Mouse (Mus musculus): ENCODE data around the gene Podxl2. TPM values are rescaled to one million over a fixed set of nuclear protein-coding genes. Genes with fewer than 3 reads are reported as not detected.

Podxl2 gene
- polyA plus RNA-seq, 1 experiment from 2014 or later = 42.5 TPM

- H3K4me2 ChIP-seq = no peak overlapping the region
- H3K27me3 ChIP-seq = no peaks in the 10 kb centered on the region
- WGBS = 83% methylated on average over 7 of the region's 7 CpGs
- peaks cover 11% of the 10 kb centered on the region; the same call in 1 of the 2 replicates for H3K36me3 ChIP-seq
- no peak overlapping the region for H3K4me3 ChIP-seq
- H3K9ac ChIP-seq = no peak overlapping the region
- no peaks in the 10 kb centered on the region for H3K9me3 ChIP-seq (replicated peaks)
- no peak overlapping the region for H3K27ac ChIP-seq
- ATAC-seq (replicated peaks; ENCODE audit: insufficient number of reproducible peaks, insufficient read depth, low FRiP score, low read depth) = no peak
- H3K4me1 ChIP-seq (replicated peaks) = no peaks in the 10 kb centered on the region
Observed at GRCm38 (mm10) chr6:88865704-88866103, 9.1 kb downstream of the Podxl2 start.

DNA sequence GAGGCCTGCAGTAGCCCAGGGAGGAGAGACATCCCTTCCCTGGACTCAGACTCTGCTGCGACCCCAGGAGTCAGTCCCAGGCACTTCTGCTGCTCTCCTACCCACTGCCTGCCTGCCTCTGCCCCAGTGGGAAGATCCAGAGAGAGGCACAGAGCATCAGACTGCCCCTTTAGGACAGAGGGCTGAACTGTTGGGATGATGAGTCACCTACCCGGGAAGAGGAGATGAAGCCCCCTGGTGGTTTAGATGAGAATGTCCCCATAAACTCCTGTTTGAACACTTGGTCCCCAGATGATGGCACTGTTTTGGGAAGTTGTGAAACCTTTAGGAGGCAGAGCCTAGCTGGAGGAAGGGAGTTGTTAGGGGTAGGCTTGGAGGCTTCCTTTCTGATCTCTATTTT lies 13.9 kb downstream of the Podxl2 start:
- Histone ChIP-seq H3K9ac (no peak overlapping the region), H3K4me2 (no peak overlapping the region), H3K36me3 (peaks cover 11% of the 10 kb centered on the region; the same call in 1 of the 2 replicates), H3K4me1 (replicated peaks) (peaks cover 25% of the 10 kb centered on the region), H3K4me3 (no peak overlapping the region), H3K9me3 (replicated peaks) (no peaks in the 10 kb centered on the region), H3K27ac (no peak overlapping the region), H3K27me3 (no peaks in the 10 kb centered on the region)
- no peak for ATAC-seq (replicated peaks; ENCODE audit: insufficient number of reproducible peaks, insufficient read depth, low FRiP score, low read depth)
- 20% methylated on average over 2 of the region's 2 CpGs for WGBS

- Histone ChIP-seq H3K9ac (no peak overlapping the region), H3K27me3 (no peaks in the 10 kb centered on the region), H3K4me3 (no peak overlapping the region), H3K4me1 (replicated peaks) (peaks cover 27% of the 10 kb centered on the region), H3K36me3 (peaks cover 11% of the 10 kb centered on the region; the same call in 1 of the 2 replicates), H3K27ac (peak overlapping the region; percentile 92), H3K4me2 (no peak overlapping the region), H3K9me3 (replicated peaks) (no peaks in the 10 kb centered on the region)
- ATAC-seq (replicated peaks; ENCODE audit: insufficient number of reproducible peaks, insufficient read depth, low FRiP score, low read depth) = no peak
- 47% methylated on average over 7 of the region's 7 CpGs for WGBS
Observed at GRCm38 (mm10) chr6:88858341-88858740, 16.5 kb downstream of the Podxl2 start.

GRCm38 (mm10) chr6:88857830-88858229 lies 17.0 kb downstream of the Podxl2 start:
- peak overlapping the region; percentile 92 for H3K27ac ChIP-seq
- WGBS = 63% methylated on average over 6 of the region's 6 CpGs
- peak overlapping the region; percentile 3 for H3K9ac ChIP-seq
- no peak for ATAC-seq (replicated peaks; ENCODE audit: insufficient number of reproducible peaks, insufficient read depth, low FRiP score, low read depth)
- H3K27me3 ChIP-seq = no peaks in the 10 kb centered on the region
- no peak overlapping the region for H3K4me3 ChIP-seq
- peaks cover 27% of the 10 kb centered on the region for H3K4me1 ChIP-seq (replicated peaks)
- H3K4me2 ChIP-seq = peak overlapping the region; percentile 17
- H3K9me3 ChIP-seq (replicated peaks) = no peaks in the 10 kb centered on the region
- H3K36me3 ChIP-seq = peaks cover 8% of the 10 kb centered on the region; the same call in 1 of the 2 replicates

GRCm38 (mm10) chr6:88857249-88857648 lies 17.6 kb downstream of the Podxl2 start:
- peak overlapping the region; percentile 17 for H3K4me2 ChIP-seq

GRCm38 (mm10) chr6:88855636-88856035 lies 19.2 kb downstream of the Podxl2 start:
- ATAC-seq (replicated peaks; ENCODE audit: insufficient number of reproducible peaks, insufficient read depth, low FRiP score, low read depth) = no peak
- H3K27ac ChIP-seq = no peak overlapping the region

More at GRCm38 (mm10) chr6:88857249-88857648, 17.6 kb downstream of the Podxl2 start:
- peak; percentile 87 for ATAC-seq (replicated peaks; ENCODE audit: insufficient number of reproducible peaks, insufficient read depth, low FRiP score, low read depth)
- no peaks in the 10 kb centered on the region for H3K27me3 ChIP-seq
- H3K36me3 ChIP-seq = peaks cover 6% of the 10 kb centered on the region; the same call in 1 of the 2 replicates
- H3K9me3 ChIP-seq (replicated peaks) = no peaks in the 10 kb centered on the region
- no peak overlapping the region for H3K4me3 ChIP-seq
- WGBS = 10% methylated on average over 9 of the region's 9 CpGs
- peaks cover 27% of the 10 kb centered on the region for H3K4me1 ChIP-seq (replicated peaks)
- H3K9ac ChIP-seq = peak overlapping the region; percentile 3
- peak overlapping the region; percentile 92 for H3K27ac ChIP-seq

GRCm38 (mm10) chr6:88854509-88854908 lies 20.3 kb downstream of the Podxl2 start:
- ATAC-seq (replicated peaks; ENCODE audit: insufficient number of reproducible peaks, insufficient read depth, low FRiP score, low read depth) = no peak

More at GRCm38 (mm10) chr6:88855636-88856035, 19.2 kb downstream of the Podxl2 start:
- Histone ChIP-seq H3K4me3 (no peak overlapping the region), H3K4me1 (replicated peaks) (peaks cover 27% of the 10 kb centered on the region), H3K9ac (no peak overlapping the region), H3K4me2 (no peak overlapping the region), H3K9me3 (replicated peaks) (no peaks in the 10 kb centered on the region), H3K27me3 (no peaks in the 10 kb centered on the region), H3K36me3 (no peaks in the 10 kb centered on the region)
- WGBS = 20% methylated on average over 5 of the region's 5 CpGs

DNA sequence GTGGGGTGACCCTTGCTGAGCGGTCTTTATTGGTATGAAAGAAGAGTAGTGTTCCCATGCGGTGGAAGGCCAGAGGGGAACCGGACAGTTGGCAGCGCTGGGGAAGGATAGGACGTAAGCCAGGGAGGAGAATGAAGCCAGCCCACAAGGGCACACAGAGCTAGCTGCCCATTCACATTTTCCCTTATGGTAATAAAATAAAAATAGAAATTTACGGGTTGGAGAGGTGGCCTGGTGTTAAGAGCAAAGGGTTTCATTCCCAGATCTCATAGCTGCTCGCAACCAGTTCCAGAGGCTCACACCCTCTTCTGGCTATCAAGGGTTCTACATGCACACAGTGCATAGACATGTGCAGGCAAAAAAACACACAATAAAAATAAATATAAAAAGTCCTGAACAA lies 24.8 kb downstream of the Podxl2 start:
- Histone ChIP-seq H3K4me2 (no peak overlapping the region), H3K27me3 (no peaks in the 10 kb centered on the region), H3K9ac (no peak overlapping the region), H3K36me3 (no peaks in the 10 kb centered on the region), H3K4me1 (replicated peaks) (no peaks in the 10 kb centered on the region), H3K27ac (no peak overlapping the region), H3K4me3 (no peak overlapping the region), H3K9me3 (replicated peaks) (no peaks in the 10 kb centered on the region)
- ATAC-seq (replicated peaks; ENCODE audit: insufficient number of reproducible peaks, insufficient read depth, low FRiP score, low read depth) = no peak
- WGBS = 80% methylated on average over 7 of the region's 7 CpGs

More at GRCm38 (mm10) chr6:88854509-88854908, 20.3 kb downstream of the Podxl2 start:
- H3K9me3 ChIP-seq (replicated peaks) = no peaks in the 10 kb centered on the region
- H3K4me2 ChIP-seq = no peak overlapping the region
- H3K9ac ChIP-seq = no peak overlapping the region
- 71% methylated on average over 5 of the region's 5 CpGs for WGBS
- no peaks in the 10 kb centered on the region for H3K36me3 ChIP-seq
- H3K4me1 ChIP-seq (replicated peaks) = peaks cover 27% of the 10 kb centered on the region
- H3K27me3 ChIP-seq = no peaks in the 10 kb centered on the region
- H3K27ac ChIP-seq = no peak overlapping the region
- H3K4me3 ChIP-seq = no peak overlapping the region

- Histone ChIP-seq H3K9ac (no peak overlapping the region), H3K36me3 (no peaks in the 10 kb centered on the region), H3K27me3 (no peaks in the 10 kb centered on the region), H3K4me2 (no peak overlapping the region), H3K27ac (no peak overlapping the region), H3K4me3 (no peak overlapping the region), H3K9me3 (replicated peaks) (no peaks in the 10 kb centered on the region), H3K4me1 (replicated peaks) (no peaks in the 10 kb centered on the region)
- ATAC-seq (replicated peaks; ENCODE audit: insufficient number of reproducible peaks, insufficient read depth, low FRiP score, low read depth) = no peak
- 58% methylated on average over 4 of the region's 4 CpGs for WGBS
Observed at GRCm38 (mm10) chr6:88849270-88849669, 25.6 kb downstream of the Podxl2 start.

GRCm38 (mm10) chr6:88847571-88847970 lies 27.3 kb downstream of the Podxl2 start:
- no peak for ATAC-seq (replicated peaks; ENCODE audit: insufficient number of reproducible peaks, insufficient read depth, low FRiP score, low read depth)
- no peak overlapping the region for H3K9ac ChIP-seq
- no peak overlapping the region for H3K4me2 ChIP-seq
- no peaks in the 10 kb centered on the region for H3K36me3 ChIP-seq
- WGBS = 57% methylated on average over 2 of the region's 2 CpGs
- no peak overlapping the region for H3K27ac ChIP-seq
- peaks cover 9% of the 10 kb centered on the region for H3K4me1 ChIP-seq (replicated peaks)
- no peak overlapping the region for H3K4me3 ChIP-seq
- H3K27me3 ChIP-seq = no peaks in the 10 kb centered on the region
- H3K9me3 ChIP-seq (replicated peaks) = no peaks in the 10 kb centered on the region

DNA sequence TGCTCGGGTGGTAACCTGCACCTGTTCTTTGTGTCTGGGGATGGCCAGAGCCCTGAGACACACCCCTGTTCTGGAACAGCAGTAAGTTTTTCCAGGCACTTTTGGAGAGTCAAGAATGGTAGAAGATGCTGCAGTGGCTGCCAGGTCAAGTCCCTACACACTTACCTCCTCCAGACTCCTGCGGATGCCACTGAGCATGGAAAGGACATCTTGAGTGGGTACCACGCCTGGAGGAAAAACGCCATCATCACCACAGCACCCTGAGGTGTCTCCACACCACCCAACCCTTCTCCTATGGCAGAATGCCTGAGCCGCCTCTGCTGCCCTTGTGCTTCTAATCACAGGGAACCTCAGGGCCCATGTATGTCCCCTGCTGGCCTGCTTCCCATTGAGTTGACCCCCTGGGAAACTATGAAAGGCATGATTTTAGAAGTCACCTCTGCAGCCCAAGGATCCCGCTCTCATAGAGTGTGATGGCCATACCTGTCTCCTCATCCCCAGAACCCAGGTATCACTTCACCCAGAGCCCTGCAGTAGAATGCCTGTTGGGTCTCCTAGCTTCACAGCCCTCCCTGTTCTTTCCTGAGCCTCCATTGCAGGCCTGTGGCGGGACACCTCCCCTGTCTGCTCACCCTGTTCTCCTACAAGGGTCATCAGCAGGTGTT lies 29.8 kb downstream of the Podxl2 start:
- Histone ChIP-seq H3K4me1 (replicated peaks) (peaks cover 21% of the 10 kb centered on the region), H3K4me2 (no peak overlapping the region), H3K9me3 (replicated peaks) (no peaks in the 10 kb centered on the region), H3K4me3 (no peak overlapping the region), H3K27ac (no peak overlapping the region), H3K27me3 (no peaks in the 10 kb centered on the region), H3K9ac (no peak overlapping the region), H3K36me3 (0 out of 2 replicates have a peak, but pooled peaks cover under 1% of the 10 kb centered on the region)
- 84% methylated on average over 7 of the region's 7 CpGs for WGBS
- no peak for ATAC-seq (replicated peaks; ENCODE audit: insufficient number of reproducible peaks, insufficient read depth, low FRiP score, low read depth)
